Mouse (Mus musculus) lung, embryonic 14.5 days (tissue): ENCODE results near the gene Tmem253. TPM values are rescaled to one million over a fixed set of nuclear protein-coding genes. Genes with fewer than 3 reads are reported as not detected.

ENCODE experiments used
- ATAC-seq: fragments of 200-750 bp; cut with Nextera tagmentation; 2 replicates; pipeline ENCODE4 v1.8.0; 2017; ENCODE audit warnings: mild to moderate bottlenecking, moderate TSS enrichment, moderate library complexity; ENCODE audit not compliant: insufficient read depth
- DNase-seq: peaks from one replicate; pipeline ENCODE4 v3.0.0-alpha.2; 2015
- H3K27ac ChIP-seq: fragments of 300-500 bp; sonication (generic); 2 replicates; pipeline ENCODE4 v1.5.1; 2014; ENCODE audit warnings: low read depth, mild to moderate bottlenecking, moderate library complexity
- H3K27me3 ChIP-seq: fragments of 300-500 bp; sonication (generic); 2 replicates; pipeline ENCODE4 v1.6.1; 2014; ENCODE audit warnings: low read length, control low read depth; ENCODE audit not compliant: insufficient read depth
- H3K36me3 ChIP-seq: fragments of 300-500 bp; sonication (generic); 2 replicates; pipeline ENCODE4 v1.6.1; 2014; ENCODE audit warnings: control low read depth; ENCODE audit not compliant: insufficient read depth
- H3K4me1 ChIP-seq: fragments of 300-500 bp; sonication (generic); 2 replicates; pipeline ENCODE4 v1.6.1; 2014; ENCODE audit warnings: antibody characterized with exemption, control low read depth; ENCODE audit not compliant: insufficient read depth
- H3K4me2 ChIP-seq: fragments of 300-500 bp; sonication (generic); 2 replicates; pipeline ENCODE4 v1.6.1; 2014; ENCODE audit warnings: mild to moderate bottlenecking
- H3K4me3 ChIP-seq: fragments of 300-500 bp; sonication (generic); 2 replicates; pipeline ENCODE4 v1.5.1; 2014; ENCODE audit warnings: low read depth, low read length
- H3K9ac ChIP-seq: fragments of 300-500 bp; sonication (generic); 2 replicates; pipeline ENCODE4 v1.6.1; 2014
- H3K9me3 ChIP-seq: fragments of 300-500 bp; sonication (generic); 2 replicates; pipeline ENCODE4 v1.6.1; 2016; ENCODE audit warnings: low read depth, low read length, control low read depth
- CTCF ChIP-seq: IDR thresholded peaks from 2 replicates; pipeline ENCODE4 v1.5.1; 2016; ENCODE audit warnings: antibody characterized with exemption, low read depth
- WGBS: fragments of 180-500 bp; shearing (Covaris S2); extraction: QIAGEN DNeasy Blood & Tissue Kit; methylation state at CpG from one replicate; pipeline ENCODE4 v1.1.7; 2014; 5-methylcytosine and 5-hydroxymethylcytosine counted together
- polyA plus RNA-seq: library from polyadenylated mRNA; unstranded; fragments of >200 nt; fragmentation: Nextera tagmentation; extraction: Ambion mirVana; gene quantifications from 2 replicates; pipeline ENCODE4 v1.2.1, GENCODE M21; 2014

The Tmem253 gene
- polyA plus RNA-seq, 1 experiment from 2014 or later = 0.74 TPM

DNA sequence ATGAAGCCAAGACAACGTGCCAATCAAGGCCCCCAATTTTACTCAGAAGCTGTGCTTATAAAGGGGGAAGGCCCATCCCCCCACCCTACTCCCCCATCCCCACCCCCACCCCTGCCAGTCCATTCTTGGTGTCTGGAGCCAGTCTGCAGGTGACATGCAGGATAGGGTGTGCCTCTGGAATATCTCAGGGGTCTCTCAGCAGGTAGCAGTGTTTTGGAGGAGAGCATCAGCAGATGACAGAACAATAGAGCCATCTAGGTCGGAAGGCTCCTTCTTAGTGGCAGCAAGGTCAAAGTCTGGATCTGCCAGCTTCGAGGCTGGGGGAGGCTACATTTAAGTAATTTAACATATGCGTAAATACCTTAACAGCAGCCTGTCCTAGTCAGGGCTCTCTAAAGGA lies 50.7 kb downstream of the Tmem253 start:
- DNase-seq = no peak
- 52% methylated on average over 4 of the region's 4 CpGs for WGBS
- no peak overlapping the region for H3K9ac ChIP-seq
- H3K4me1 ChIP-seq = no peaks in the 10 kb centered on the region
- H3K27me3 ChIP-seq = no peaks in the 10 kb centered on the region
- no peak overlapping the region for H3K27ac ChIP-seq
- peaks cover 9% of the 10 kb centered on the region; the same call in 1 of the 2 replicates for H3K36me3 ChIP-seq
- no peak for ATAC-seq
- H3K9me3 ChIP-seq = no peaks in the 10 kb centered on the region
- H3K4me2 ChIP-seq = no peak overlapping the region
- H3K4me3 ChIP-seq = no peak overlapping the region
- TF ChIP-seq CTCF = no peak

Other genes with a start within 250 kb of the Tmem253 start
- not detected in 2 replicates for gene Ang4, start 242.1 kb upstream of the Tmem253 start, polyA plus RNA-seq
- gene AY358078, start 215.6 kb upstream of the Tmem253 start, polyA plus RNA-seq = not detected in 2 replicates
- not detected in 2 replicates for gene Ear6, start 162.0 kb upstream of the Tmem253 start, polyA plus RNA-seq
- 32.4 and 38.4 TPM in 2 replicates for gene Mettl17, start 130.8 kb upstream of the Tmem253 start, polyA plus RNA-seq
- 0.07 and 0.42 TPM in 2 replicates for gene Slc39a2, start 122.8 kb upstream of the Tmem253 start, polyA plus RNA-seq
- gene Ndrg2, start 101.5 kb upstream of the Tmem253 start, polyA plus RNA-seq = 22.7 and 24.0 TPM in 2 replicates
- not detected in 2 replicates for gene Tppp2, start 97.2 kb upstream of the Tmem253 start, polyA plus RNA-seq
- not detected in 2 replicates for gene Rnase13, start 92.9 kb upstream of the Tmem253 start, polyA plus RNA-seq
- 96.8 and 108 TPM in 2 replicates for gene Arhgef40, start 30.9 kb upstream of the Tmem253 start, polyA plus RNA-seq
- 25.8 and 28.3 TPM in 2 replicates for gene Zfp219, start 5.1 kb downstream of the Tmem253 start, polyA plus RNA-seq
- gene Olfr221, start 26.8 kb downstream of the Tmem253 start, polyA plus RNA-seq = not detected in 2 replicates
- gene Hnrnpc, start 88.4 kb downstream of the Tmem253 start, polyA plus RNA-seq = 673 and 695 TPM in 2 replicates
- 76.1 TPM in 2 replicates for gene Rpgrip1, start 95.0 kb downstream of the Tmem253 start, polyA plus RNA-seq
- gene Supt16, start 181.8 kb downstream of the Tmem253 start, polyA plus RNA-seq = 82.5 and 85.8 TPM in 2 replicates
- 48.8 and 52.8 TPM in 2 replicates for gene Chd8, start 242.1 kb downstream of the Tmem253 start, polyA plus RNA-seq